Mouse (Mus musculus) forebrain, embryonic 16.5 days (tissue): ENCODE measurements at regions not wholly inside any gene's neighbourhood (a gene's known extent, or its start where the extent isn't known, plus 50 kb on each side); places are given as distances from the start of the nearest gene placed in this dataset.

Experiments used
- ATAC-seq: fragments of 200-750 bp; cut with Nextera tagmentation; 2 replicates; pipeline ENCODE4 v1.8.0; 2017; ENCODE audit warnings: mild to moderate bottlenecking, moderate library complexity
- H3K27ac ChIP-seq: fragments of 300-500 bp; sonication (generic); 2 replicates; pipeline ENCODE4 v1.5.1; 2014; ENCODE audit warnings: low read length, control low read depth
- H3K27me3 ChIP-seq: fragments of 300-500 bp; sonication (generic); replicated peaks from 2 replicates; pipeline ENCODE4 v1.6.1; 2014; ENCODE audit warnings: low read length; ENCODE audit not compliant: control insufficient read depth, insufficient read depth
- H3K36me3 ChIP-seq: fragments of 300-500 bp; sonication (generic); 2 replicates; pipeline ENCODE4 v1.6.1; 2014; ENCODE audit not compliant: control insufficient read depth, insufficient read depth
- H3K4me1 ChIP-seq: fragments of 300-500 bp; sonication (generic); replicated peaks from 2 replicates; pipeline ENCODE4 v1.6.1; 2014; ENCODE audit warnings: low read length; ENCODE audit not compliant: control insufficient read depth, insufficient read depth
- H3K4me2 ChIP-seq: fragments of 300-500 bp; sonication (generic); 2 replicates; pipeline ENCODE4 v1.6.1; 2014; ENCODE audit warnings: mild to moderate bottlenecking, low read length, control low read depth
- H3K4me3 ChIP-seq: fragments of 300-500 bp; sonication (generic); replicated peaks from 2 replicates; pipeline ENCODE4 v1.5.1; 2014; ENCODE audit warnings: mild to moderate bottlenecking, low read length, control low read depth
- H3K9ac ChIP-seq: fragments of 300-500 bp; sonication (generic); replicated peaks from 2 replicates; pipeline ENCODE4 v1.6.1; 2014; ENCODE audit warnings: low read depth, low read length, control low read depth
- H3K9me3 ChIP-seq: fragments of 300-500 bp; sonication (generic); 2 replicates; pipeline ENCODE4 v1.6.1; 2016; ENCODE audit warnings: low read length; ENCODE audit not compliant: control insufficient read depth
- WGBS: fragments of 180-500 bp; shearing (Covaris S2); extraction: QIAGEN DNeasy Blood & Tissue Kit; methylation state at CpG from one replicate; pipeline ENCODE4 v1.1.7; 2014; 5-methylcytosine and 5-hydroxymethylcytosine counted together

DNA sequence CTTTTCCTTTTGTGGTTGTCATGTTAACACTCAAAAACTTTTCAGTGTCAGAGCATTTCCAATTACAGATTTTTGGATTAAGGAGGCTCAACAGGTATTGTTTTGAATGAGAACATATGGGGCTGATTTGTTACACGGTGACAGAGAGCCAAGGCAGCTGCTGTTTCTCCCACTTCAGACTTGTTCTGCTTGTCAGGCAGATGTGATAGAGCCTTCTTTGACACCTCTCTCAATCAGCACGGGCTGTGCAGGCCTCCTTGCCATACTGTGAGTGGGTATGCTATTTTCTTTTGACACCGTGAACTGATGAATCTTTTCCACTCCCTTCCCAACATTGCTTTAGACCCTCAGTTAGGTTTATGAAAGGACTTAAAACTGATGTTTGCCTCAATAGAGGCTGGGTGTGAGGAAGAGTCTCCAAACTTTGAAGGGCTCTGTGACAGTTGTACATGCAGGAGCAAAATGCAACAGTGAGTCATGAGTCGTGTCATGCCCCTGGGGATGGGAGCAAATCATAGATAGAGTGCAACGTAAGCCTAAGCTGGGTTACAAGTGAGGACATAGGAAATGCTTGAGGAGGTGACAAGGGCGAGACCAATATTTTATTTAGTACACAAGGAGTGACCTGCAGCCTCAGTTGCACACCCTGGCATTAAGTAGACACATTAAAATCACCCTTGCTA, 317.4 kb downstream of the Ccser2 start:
- ATAC-seq, result no peak
- Histone ChIP-seq H3K27ac (no peak overlapping the region), H3K9ac (no peak overlapping the region), H3K9me3 (no peaks in the 10 kb centered on the region), H3K4me2 (no peak overlapping the region), H3K36me3 (no peaks in the 10 kb centered on the region), H3K4me1 (peaks cover 4% of the 10 kb centered on the region; the same call in 1 of the 2 replicates), H3K27me3 (no peaks in the 10 kb centered on the region), H3K4me3 (no peak overlapping the region)
- 65% methylated on average over 6 of the region's 6 CpGs for WGBS

DNA sequence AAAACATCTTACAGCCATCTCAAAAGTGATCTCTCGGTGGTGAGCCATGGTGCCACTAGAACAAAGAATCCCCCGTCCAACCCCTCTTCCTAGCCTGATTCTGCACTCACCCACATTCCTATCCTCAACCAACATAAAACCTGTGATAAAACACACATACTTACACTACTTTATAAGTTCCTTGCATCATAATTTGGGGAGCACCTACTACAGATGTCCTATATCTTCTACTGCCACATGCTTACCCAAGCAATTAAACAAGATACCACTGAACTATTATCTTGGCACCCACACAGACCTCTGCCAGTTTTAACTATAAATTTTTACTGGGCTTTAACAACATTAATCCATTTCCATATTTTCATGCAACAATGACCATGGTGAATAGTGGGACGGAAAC, 321.9 kb downstream of the Ccser2 start:
- Histone ChIP-seq H3K36me3 (no peaks in the 10 kb centered on the region), H3K4me3 (no peak overlapping the region), H3K9ac (no peak overlapping the region), H3K4me1 (no peaks in the 10 kb centered on the region), H3K4me2 (no peak overlapping the region), H3K27me3 (no peaks in the 10 kb centered on the region), H3K9me3 (no peaks in the 10 kb centered on the region), H3K27ac (no peak overlapping the region)
- no peak for ATAC-seq
- WGBS, result 81% methylated on average over 3 of the region's 3 CpGs

DNA sequence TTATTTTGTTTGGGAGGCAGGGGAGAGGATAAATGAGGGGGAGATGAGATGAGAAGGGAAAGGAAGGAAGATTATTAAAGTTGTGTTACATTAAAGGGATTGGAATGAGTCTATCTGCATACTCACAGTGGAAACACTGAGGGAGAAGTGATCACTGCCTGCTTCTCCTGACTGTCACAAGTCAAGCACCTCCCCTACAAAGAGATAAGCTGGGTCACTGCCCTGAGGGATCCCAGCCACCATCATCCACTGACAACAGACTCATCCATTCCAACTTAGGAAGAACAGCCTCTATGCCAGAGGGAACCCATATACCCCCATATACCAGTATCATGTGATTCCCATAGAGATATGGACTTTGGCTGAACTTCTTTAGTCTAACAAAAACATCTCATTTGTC, 322.3 kb downstream of the Ccser2 start:
- Histone ChIP-seq H3K27me3 (no peaks in the 10 kb centered on the region), H3K9me3 (no peaks in the 10 kb centered on the region), H3K9ac (no peak overlapping the region), H3K4me3 (no peak overlapping the region), H3K4me2 (no peak overlapping the region), H3K36me3 (no peaks in the 10 kb centered on the region), H3K27ac (no peak overlapping the region), H3K4me1 (no peaks in the 10 kb centered on the region)
- ATAC-seq, result no peak

DNA sequence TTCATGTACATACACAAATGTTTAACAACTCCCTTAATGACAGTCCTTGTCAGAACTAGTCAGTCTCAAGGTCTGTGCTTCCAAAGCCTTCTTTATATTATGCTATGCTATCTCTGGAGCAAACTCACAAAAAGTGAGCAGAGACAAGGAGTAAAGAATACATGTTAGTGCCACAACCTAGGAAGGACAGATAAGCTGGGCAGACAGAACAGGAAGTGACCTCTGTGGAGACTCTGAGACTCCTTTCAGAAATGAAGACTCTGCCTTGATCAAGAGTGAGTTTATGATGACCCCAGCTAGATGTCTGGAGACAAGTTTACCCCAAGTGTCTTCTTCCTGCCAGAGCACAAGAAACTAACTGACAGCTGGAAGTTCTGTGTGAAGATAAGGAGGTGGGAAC, 343.8 kb downstream of the Ccser2 start:
- no peak for ATAC-seq
- no peaks in the 10 kb centered on the region for H3K36me3 ChIP-seq
- no peaks in the 10 kb centered on the region for H3K27me3 ChIP-seq
- no peak overlapping the region for H3K4me2 ChIP-seq
- H3K4me1 ChIP-seq, result no peaks in the 10 kb centered on the region
- H3K9ac ChIP-seq, result no peak overlapping the region
- H3K4me3 ChIP-seq, result no peak overlapping the region
- no peaks in the 10 kb centered on the region for H3K9me3 ChIP-seq
- no peak overlapping the region for H3K27ac ChIP-seq

DNA sequence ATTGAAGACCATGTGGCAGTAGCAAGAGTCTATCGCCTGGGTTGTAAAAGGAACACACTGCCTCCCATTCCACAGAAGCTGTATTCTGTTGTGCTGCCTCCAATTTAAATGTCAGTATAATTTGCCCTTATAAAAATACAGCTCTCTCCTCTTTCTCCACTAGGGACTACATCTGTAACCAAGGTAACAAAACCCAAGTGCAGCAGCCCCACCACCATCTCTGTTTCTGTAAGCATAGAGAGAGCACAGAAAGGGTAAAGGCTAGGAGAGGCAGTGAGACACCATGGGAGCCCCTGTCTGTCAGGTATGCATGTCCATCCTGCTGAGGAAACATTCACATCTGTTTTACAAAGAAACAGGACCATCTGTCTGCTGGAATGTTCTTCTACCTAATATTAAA, 344.4 kb downstream of the Ccser2 start:
- no peak overlapping the region for H3K9ac ChIP-seq
- H3K4me3 ChIP-seq, result no peak overlapping the region
- no peaks in the 10 kb centered on the region for H3K27me3 ChIP-seq
- H3K27ac ChIP-seq, result no peak overlapping the region
- 65% methylated on average over 1 of the region's 1 CpGs for WGBS
- H3K36me3 ChIP-seq, result no peaks in the 10 kb centered on the region
- H3K4me2 ChIP-seq, result no peak overlapping the region
- ATAC-seq, result peak; percentile 76
- no peaks in the 10 kb centered on the region for H3K9me3 ChIP-seq
- no peaks in the 10 kb centered on the region for H3K4me1 ChIP-seq

DNA sequence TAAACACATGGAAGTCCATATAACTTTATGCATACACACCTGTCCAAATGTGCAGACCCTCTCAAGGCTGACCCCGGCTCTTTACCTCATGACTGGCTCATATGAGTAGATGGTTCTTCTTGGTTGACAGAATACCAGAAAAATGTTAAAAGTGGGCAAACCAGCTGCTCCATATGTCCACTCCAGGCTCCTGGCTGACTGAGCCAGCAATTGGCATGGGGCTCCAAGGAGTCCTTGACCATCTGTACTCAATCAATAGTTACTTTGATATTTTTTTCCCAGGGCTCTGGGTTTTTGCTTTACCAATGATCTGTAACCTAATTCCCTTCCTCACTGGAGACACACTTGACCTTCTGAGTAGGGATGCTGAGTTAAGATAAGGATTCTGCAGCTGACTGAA, 345.5 kb downstream of the Ccser2 start:
- WGBS, result 97% methylated on average over 1 of the region's 1 CpGs
- no peaks in the 10 kb centered on the region for H3K4me1 ChIP-seq
- no peak overlapping the region for H3K4me3 ChIP-seq
- H3K9ac ChIP-seq, result no peak overlapping the region
- H3K36me3 ChIP-seq, result no peaks in the 10 kb centered on the region
- no peak overlapping the region for H3K27ac ChIP-seq
- H3K9me3 ChIP-seq, result no peaks in the 10 kb centered on the region
- H3K4me2 ChIP-seq, result no peak overlapping the region
- no peaks in the 10 kb centered on the region for H3K27me3 ChIP-seq
- ATAC-seq, result no peak

DNA sequence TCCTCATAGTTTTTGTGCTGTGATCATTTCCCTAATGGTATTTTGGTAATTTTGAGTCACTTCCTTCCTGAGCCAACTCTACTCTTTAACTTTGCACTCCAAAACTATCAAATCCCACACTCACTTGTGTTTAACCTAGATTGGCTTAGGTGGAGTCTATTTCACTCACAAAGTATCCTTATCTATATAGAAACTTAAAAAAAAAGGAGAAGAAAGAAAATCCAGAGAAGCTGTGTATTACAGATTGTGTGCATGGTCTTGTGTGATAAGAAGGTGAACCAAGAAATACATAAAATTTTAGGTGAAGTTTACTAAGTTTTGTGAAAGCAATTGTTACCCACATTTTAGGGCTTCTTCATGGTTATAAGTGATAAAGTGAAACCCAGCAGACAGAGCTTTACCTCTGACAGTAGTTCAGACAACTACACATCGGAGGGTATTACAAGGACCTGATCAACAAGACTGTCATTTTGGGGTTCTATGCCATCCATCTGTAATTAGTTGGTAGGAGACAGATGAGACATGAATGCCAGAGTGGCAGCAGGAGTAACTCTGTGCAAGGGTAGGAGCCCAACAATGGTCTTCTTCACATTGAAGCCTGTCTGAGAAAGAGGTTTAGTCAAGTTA, 350.0 kb downstream of the Ccser2 start:
- no peaks in the 10 kb centered on the region for H3K9me3 ChIP-seq
- no peak overlapping the region for H3K9ac ChIP-seq
- no peak overlapping the region for H3K4me2 ChIP-seq
- H3K27ac ChIP-seq, result no peak overlapping the region
- no peak overlapping the region for H3K4me3 ChIP-seq
- H3K36me3 ChIP-seq, result no peaks in the 10 kb centered on the region
- no peaks in the 10 kb centered on the region for H3K27me3 ChIP-seq
- no peaks in the 10 kb centered on the region for H3K4me1 ChIP-seq
- no peak for ATAC-seq
- WGBS, result 88% methylated on average over 1 of the region's 1 CpGs

DNA sequence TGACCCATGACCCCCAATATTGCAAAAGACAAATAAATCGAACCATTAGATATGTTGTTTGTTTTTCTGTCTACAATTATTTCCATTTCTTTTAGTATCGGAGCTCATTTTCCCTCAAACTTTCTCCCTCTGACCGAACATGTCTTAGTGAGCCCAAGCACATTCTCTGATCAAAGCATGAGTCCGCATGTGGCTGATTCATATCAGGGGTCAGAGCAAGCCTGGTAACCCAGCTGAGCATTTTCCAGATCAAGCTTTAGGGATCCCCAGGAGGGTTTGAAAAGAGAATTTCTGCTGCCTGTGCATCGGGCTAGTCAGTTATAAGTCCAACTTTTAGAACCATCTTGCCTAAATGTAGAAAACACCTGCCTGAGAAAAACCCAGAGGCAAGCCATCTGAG, 350.6 kb downstream of the Ccser2 start:
- WGBS, result 88% methylated on average over 5 of the region's 5 CpGs
- no peaks in the 10 kb centered on the region for H3K36me3 ChIP-seq
- no peak overlapping the region for H3K27ac ChIP-seq
- no peaks in the 10 kb centered on the region for H3K9me3 ChIP-seq
- H3K4me2 ChIP-seq, result no peak overlapping the region
- H3K9ac ChIP-seq, result no peak overlapping the region
- H3K27me3 ChIP-seq, result no peaks in the 10 kb centered on the region
- ATAC-seq, result no peak
- no peak overlapping the region for H3K4me3 ChIP-seq
- no peaks in the 10 kb centered on the region for H3K4me1 ChIP-seq

DNA sequence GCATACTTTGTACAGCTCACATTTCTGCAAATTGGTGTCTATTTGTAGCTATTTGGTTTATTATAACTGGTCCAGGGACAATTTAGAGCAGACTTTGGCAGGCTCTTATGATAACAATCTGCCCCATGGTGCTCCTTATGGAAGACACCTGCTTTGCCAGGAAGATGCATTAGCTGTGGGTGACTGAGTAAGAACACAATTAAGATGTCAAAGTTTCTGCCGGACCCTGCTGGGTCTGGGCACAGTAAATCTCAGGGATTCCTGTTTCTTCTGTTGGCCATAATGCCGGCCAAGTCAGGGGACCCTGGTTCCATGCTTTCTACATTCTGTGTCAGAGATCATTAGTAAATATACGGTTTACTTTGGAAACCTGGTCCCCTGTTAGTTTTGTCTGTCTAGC, 353.7 kb downstream of the Ccser2 start:
- Histone ChIP-seq H3K36me3 (no peaks in the 10 kb centered on the region), H3K4me1 (no peaks in the 10 kb centered on the region), H3K27ac (no peak overlapping the region), H3K4me3 (no peak overlapping the region), H3K9ac (no peak overlapping the region), H3K9me3 (no peaks in the 10 kb centered on the region), H3K27me3 (no peaks in the 10 kb centered on the region), H3K4me2 (no peak overlapping the region)
- 82% methylated on average over 3 of the region's 3 CpGs for WGBS
- no peak for ATAC-seq

DNA sequence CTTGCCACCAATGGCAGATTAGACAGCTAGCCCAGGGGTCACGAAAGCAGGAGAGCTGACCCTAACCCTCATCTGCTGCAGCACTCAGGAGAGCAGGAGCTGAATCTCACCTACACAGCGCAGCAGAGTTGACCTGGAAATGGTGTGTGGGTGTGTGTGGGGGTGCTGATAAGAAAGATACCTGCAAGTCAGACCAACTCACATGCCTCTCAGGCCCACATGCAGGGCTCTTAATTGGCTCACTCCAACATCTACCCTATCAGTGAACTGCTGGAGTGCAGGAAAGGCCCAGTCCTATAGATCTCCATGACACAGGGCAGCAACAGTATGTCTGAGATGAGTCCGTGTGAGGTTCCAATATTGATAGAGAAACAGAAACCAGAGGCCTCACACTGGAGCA, 355.7 kb downstream of the Ccser2 start:
- 94% methylated on average over 3 of the region's 3 CpGs for WGBS
- Histone ChIP-seq H3K27ac (no peak overlapping the region), H3K4me3 (no peak overlapping the region), H3K4me2 (no peak overlapping the region), H3K9ac (no peak overlapping the region), H3K4me1 (no peaks in the 10 kb centered on the region), H3K36me3 (no peaks in the 10 kb centered on the region), H3K9me3 (no peaks in the 10 kb centered on the region), H3K27me3 (no peaks in the 10 kb centered on the region)
- no peak for ATAC-seq
